Mouse (Mus musculus) gonadal fat pad, adult 2 months (tissue): ENCODE measurements at regions not wholly inside any gene's neighbourhood (a gene's known extent, or its start where the extent isn't known, plus 50 kb on each side); places are given as distances from the start of the nearest gene placed in this dataset.

Source experiments
- DNase-seq: peaks from one replicate; pipeline ENCODE4 v3.0.0-alpha.2; 2012; ENCODE audit warnings: low read depth

GRCm38 (mm10) chr12:4542191-4542590 lies 50.2 kb upstream of the Itsn2 start:
- DNase-seq, result no peak

GRCm38 (mm10) chr12:4534252-4534651 lies 57.3 kb upstream of the Ncoa1 start:
- no peak for DNase-seq

GRCm38 (mm10) chr12:4533710-4534109 lies 56.7 kb upstream of the Ncoa1 start:
- no peak for DNase-seq

GRCm38 (mm10) chr12:4532707-4533106 lies 55.7 kb upstream of the Ncoa1 start:
- DNase-seq, result no peak

GRCm38 (mm10) chr12:4527027-4527426 lies 50.0 kb upstream of the Ncoa1 start:
- DNase-seq, result peak; percentile 83
